Mouse (Mus musculus) spleen, adult 2 months (tissue): ENCODE measurements around the gene Gm20716. TPM values are rescaled to one million over a fixed set of nuclear protein-coding genes. Genes with fewer than 3 reads are reported as not detected.

Experiments used
- DNase-seq, 2 experiments: peaks; one replicate each; pipeline versions ENCODE4 v3.0.0 to v3.0.0-alpha.2; 2012 to 2021; ENCODE audit warnings: low spot score in 2 of 2, low read depth in 1 of 2
- H3K27ac ChIP-seq: fragments of 200-500 bp; 2 replicates; pipeline ENCODE4 v1.5.1; 2012; ENCODE audit warnings: low read length, inconsistent platforms; ENCODE audit not compliant: insufficient read depth
- H3K27me3 ChIP-seq: fragments of 200-500 bp; 2 replicates; pipeline ENCODE4 v1.6.1; 2012; ENCODE audit warnings: mild to moderate bottlenecking, moderate library complexity, low read length, inconsistent platforms; ENCODE audit not compliant: control insufficient read depth, insufficient read depth
- H3K36me3 ChIP-seq: fragments of 200-500 bp; 2 replicates; pipeline ENCODE4 v1.6.1; 2012; ENCODE audit warnings: mild to moderate bottlenecking, low read length, inconsistent platforms; ENCODE audit not compliant: control insufficient read depth, insufficient read depth
- H3K4me1 ChIP-seq: fragments of 200-500 bp; 2 replicates; pipeline ENCODE4 v1.6.1; 2011; ENCODE audit warnings: inconsistent platforms; ENCODE audit not compliant: control insufficient read depth, insufficient read depth, insufficient read length
- H3K4me3 ChIP-seq: fragments of 200-500 bp; 2 replicates; pipeline ENCODE4 v1.5.1; 2011; ENCODE audit warnings: mild to moderate bottlenecking, inconsistent platforms; ENCODE audit not compliant: insufficient read depth, insufficient read length; ENCODE audit errors: extremely low read depth
- CTCF ChIP-seq: fragments of 200-500 bp; IDR thresholded peaks from 2 replicates; pipeline ENCODE4 v1.5.1; 2011; ENCODE audit warnings: mild to moderate bottlenecking, inconsistent platforms; ENCODE audit not compliant: insufficient read depth, insufficient read length, insufficient replicate concordance; ENCODE audit errors: extremely low read depth
- POLR2A ChIP-seq: fragments of 200-500 bp; IDR thresholded peaks from 2 replicates; pipeline ENCODE4 v1.6.1; 2011; ENCODE audit warnings: low read depth, low read length, inconsistent platforms
- WGBS: fragments of 180-500 bp; shearing (Covaris S2); methylation state at CpG from one replicate; pipeline ENCODE4 v1.1.7; 2018; 5-methylcytosine and 5-hydroxymethylcytosine counted together
- polyA plus RNA-seq: library from polyadenylated mRNA; depleted of rRNA; stranded (reverse); fragments of >200 nt; gene quantifications from 2 replicates; pipeline ENCODE4 v1.2.3, GENCODE M21; 2012

The Gm20716 gene
- polyA plus RNA-seq, 1 experiment = 1.1 TPM

DNA sequence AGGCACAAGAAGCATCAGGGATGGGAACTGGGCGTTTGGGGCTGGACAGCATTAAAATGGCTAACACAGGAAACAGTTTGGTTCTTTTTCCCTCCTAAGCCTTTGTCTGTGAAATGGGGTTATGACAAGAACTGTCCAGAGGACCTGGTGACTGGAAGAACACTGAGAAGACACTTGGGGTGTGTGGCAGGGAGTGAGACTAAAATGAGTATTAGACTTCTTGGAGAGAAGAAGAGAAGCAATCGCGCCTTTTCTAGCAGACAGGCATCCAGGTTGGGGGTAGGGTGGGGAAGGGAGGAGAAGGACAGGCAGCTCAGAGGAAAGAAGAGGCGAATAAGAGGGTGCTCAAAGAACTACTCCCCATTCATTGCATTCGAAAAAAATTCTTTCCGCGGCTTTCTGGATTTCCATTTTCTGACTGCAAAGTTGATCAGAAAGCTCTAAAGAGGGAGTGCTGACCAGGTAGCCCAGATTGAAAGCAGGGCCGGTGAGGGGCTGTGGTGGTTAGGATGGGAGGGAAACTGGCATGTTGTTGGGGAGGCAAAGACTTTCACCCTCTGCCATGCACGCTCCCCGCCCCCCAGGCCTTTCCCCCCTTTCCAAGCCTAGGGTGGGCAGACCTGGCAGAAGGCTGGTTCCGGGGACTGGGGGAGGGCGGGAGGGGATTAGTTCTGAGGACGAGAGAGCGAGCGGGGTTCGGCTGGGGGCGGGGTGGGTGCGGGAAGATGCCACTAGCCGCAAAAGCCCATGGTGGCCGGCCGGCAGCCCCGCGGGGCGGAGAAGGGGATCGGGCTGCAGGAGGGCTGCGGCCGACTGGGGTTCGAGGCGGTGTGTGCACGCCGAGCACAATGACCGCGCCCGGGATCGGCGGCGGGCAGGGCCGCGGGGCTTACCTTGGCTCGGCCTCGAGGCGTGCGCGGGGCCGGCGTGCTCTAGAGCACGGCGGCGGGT lies 24.2 kb downstream of the Gm20716 start:
- H3K4me1 ChIP-seq = peaks cover 17% of the 10 kb centered on the region
- no peaks in the 10 kb centered on the region for H3K27me3 ChIP-seq
- H3K27ac ChIP-seq = peak overlapping the region; percentile 98
- peak in 1 of 2 experiments; percentile 11 for DNase-seq
- peak overlapping the region; percentile 91 for H3K4me3 ChIP-seq
- under 1% methylated on average over 49 of the region's 49 CpGs for WGBS
- peaks cover 5% of the 10 kb centered on the region; the same call in 1 of the 2 replicates for H3K36me3 ChIP-seq
- TF ChIP-seq CTCF = no peak

GRCm38 (mm10) chr2:168205265-168205664 lies 24.9 kb downstream of the Gm20716 start:
- 1% methylated on average over 6 of the region's 6 CpGs for WGBS
- TF ChIP-seq POLR2A (no peak), CTCF (peak; percentile 91; the same call in 1 of the 2 replicates)
- DNase-seq = peak; percentile 87 to 89
- Histone ChIP-seq H3K36me3 (peaks cover 4% of the 10 kb centered on the region; the same call in 1 of the 2 replicates), H3K4me3 (peak overlapping the region; percentile 91), H3K4me1 (peaks cover 17% of the 10 kb centered on the region), H3K27me3 (no peaks in the 10 kb centered on the region), H3K27ac (peak overlapping the region; percentile 36; the same call in 1 of the 2 replicates)

GRCm38 (mm10) chr2:168204476-168204999 lies 25.6 kb downstream of the Gm20716 start:
- 73% methylated on average over 8 of the region's 8 CpGs for WGBS

DNA sequence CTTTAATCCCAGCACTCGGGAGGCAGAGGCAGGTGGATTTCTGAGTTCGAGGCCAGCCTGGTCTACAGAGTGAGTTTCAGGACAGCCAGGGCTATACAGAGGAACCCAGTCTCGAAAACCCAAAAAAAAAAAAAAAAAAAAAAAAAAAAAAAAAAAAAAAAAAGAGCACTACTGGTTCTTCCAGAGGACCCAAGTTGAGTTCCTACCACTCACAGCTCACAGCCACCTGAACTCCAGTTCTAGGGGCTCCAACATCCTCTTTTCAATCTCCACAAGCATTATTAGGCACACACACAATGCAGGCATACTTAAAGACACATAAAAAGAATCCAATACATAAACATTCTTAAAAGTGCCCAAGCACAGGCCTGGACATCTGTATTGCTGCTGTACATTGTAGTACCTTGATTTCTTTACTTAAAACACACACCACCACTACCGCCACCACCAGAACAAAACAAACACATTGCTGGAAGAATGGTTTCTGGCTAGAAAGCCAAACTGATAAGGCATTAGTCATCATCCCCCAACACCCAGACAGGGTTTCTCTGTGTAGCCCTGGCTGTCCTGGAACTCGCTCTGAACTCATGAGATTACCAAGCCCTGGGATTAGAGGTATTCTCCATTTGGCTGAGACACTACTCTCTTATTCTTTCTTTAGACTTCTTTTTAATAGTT lies 30.0 kb downstream of the Gm20716 start:
- H3K4me1 ChIP-seq = peaks cover 26% of the 10 kb centered on the region
- 78% methylated on average over 4 of the region's 5 CpGs for WGBS
- DNase-seq = no peak
- H3K27me3 ChIP-seq = no peaks in the 10 kb centered on the region
- TF ChIP-seq CTCF (no peak), POLR2A (no peak)
- H3K36me3 ChIP-seq = peaks cover 10% of the 10 kb centered on the region
- no peak overlapping the region for H3K4me3 ChIP-seq
- no peak overlapping the region for H3K27ac ChIP-seq

More at GRCm38 (mm10) chr2:168204476-168204999, 25.6 kb downstream of the Gm20716 start:
- no peak for DNase-seq
- Histone ChIP-seq H3K4me3 (no peak overlapping the region), H3K27me3 (no peaks in the 10 kb centered on the region), H3K27ac (no peak overlapping the region), H3K36me3 (peaks cover 4% of the 10 kb centered on the region; the same call in 1 of the 2 replicates), H3K4me1 (peaks cover 20% of the 10 kb centered on the region)
- TF ChIP-seq POLR2A (no peak), CTCF (no peak)

DNA sequence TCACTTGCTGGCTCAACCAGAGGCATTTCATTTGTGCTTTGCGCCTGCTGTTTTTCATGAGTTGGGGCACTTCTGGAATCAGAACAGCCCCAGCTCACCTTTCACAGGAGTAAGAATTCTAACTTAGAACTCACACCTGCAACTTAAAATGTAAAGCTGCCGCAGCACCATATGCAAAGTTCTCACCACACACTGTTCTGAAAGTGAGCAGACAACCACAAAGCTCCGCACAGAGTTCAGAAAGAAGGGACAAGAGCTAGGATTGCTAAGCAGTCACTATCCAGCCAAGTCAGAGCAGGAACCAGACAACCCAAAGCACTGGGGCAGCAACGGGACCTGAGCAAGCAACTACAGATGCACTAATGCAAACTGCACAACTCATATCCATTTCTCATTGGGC lies 30.7 kb downstream of the Gm20716 start:
- TF ChIP-seq POLR2A (no peak), CTCF (no peak)
- Histone ChIP-seq H3K27ac (no peak overlapping the region), H3K27me3 (no peaks in the 10 kb centered on the region), H3K36me3 (peaks cover 11% of the 10 kb centered on the region), H3K4me3 (no peak overlapping the region), H3K4me1 (peaks cover 20% of the 10 kb centered on the region)
- WGBS = 60% methylated on average over 4 of the region's 4 CpGs
- DNase-seq = no peak

DNA sequence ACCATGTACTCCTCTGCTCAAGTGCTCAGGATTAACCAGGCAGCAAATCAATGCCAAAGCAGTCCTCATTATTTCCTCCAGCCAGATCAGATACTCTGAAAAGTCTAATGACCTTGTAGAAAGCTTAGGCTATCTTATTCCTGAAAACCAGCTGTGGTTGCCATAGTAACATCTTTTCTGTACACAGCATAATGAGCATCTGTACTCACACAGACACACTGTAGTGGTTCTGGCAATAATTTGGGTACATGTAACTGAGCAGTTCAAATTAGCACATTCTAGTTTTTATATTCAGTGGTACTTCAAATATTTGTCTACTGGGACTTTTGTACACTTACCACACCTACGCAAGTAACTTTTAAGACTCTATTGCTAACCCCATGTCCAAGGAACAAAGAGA lies 31.7 kb downstream of the Gm20716 start:
- TF ChIP-seq CTCF (no peak), POLR2A (no peak)
- Histone ChIP-seq H3K36me3 (peaks cover 11% of the 10 kb centered on the region), H3K27ac (no peak overlapping the region), H3K27me3 (no peaks in the 10 kb centered on the region), H3K4me1 (peaks cover 18% of the 10 kb centered on the region), H3K4me3 (no peak overlapping the region)
- no peak for DNase-seq
- 89% methylated on average over 1 of the region's 1 CpGs for WGBS
